Mouse (Mus musculus) layer of hippocampus, postnatal 25 days (tissue): ENCODE measurements around the gene Kcnk4. TPM values are rescaled to one million over a fixed set of nuclear protein-coding genes. Genes with fewer than 3 reads are reported as not detected.

ENCODE experiments used
- DNase-seq, 2 experiments: peaks; one replicate each; pipeline ENCODE4 v3.0.0; 2022; ENCODE audit warnings: mixed read lengths in 2 of 2, low spot score in 1 of 2; ENCODE audit errors: extremely low spot score in 1 of 2
- total RNA-seq, 2 experiments: library from RNA; stranded (reverse); gene quantifications; 2 replicates each; pipeline ENCODE4 v1.2.3; 2021

The Kcnk4 gene
- total RNA-seq = 10 to 100 TPM; 18.4 to 20.2 TPM

DNA sequence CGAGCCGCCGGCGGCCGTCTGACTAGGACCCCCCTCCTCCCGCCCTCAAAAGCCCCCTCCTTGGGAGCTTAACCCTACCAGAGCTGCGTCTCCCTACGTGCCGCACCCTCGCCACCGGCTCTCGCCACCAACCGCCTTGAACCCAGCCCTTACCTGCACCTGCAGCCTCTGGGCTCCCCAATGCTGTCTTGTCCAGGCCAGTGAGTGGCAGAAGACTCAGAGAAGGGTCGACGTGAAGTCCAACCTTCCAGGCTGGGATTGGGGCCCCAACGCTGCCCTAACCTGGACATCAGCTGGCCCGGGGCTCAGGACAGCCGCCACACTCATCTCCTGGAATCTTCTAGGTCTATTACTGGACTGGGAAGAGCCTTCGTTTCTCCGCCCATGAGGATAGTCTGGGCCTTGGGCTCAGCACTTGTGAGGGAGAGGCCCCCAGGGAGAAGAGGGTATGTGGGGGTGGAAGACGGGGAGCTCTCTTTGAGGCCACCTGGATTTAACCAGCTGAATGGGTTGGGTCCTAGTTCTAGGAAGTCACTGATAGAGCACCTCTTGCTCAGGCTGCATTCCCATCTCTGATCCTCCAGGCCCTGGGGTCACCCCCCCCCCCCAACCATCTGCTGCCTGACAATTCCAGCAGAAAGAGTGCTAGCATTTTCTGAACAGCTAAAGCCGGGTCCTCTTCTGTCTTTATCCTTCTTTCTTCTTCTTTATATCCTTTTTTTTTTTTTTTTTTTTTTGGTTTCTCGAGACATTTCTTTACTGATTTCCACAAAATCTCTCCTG is at the start of gene Kcnk4:
Gene Kcnk4, minus strand, starts transcription at position 321 of the 783 bp plus-strand sequence.
- DNase-seq = no peak

DNA sequence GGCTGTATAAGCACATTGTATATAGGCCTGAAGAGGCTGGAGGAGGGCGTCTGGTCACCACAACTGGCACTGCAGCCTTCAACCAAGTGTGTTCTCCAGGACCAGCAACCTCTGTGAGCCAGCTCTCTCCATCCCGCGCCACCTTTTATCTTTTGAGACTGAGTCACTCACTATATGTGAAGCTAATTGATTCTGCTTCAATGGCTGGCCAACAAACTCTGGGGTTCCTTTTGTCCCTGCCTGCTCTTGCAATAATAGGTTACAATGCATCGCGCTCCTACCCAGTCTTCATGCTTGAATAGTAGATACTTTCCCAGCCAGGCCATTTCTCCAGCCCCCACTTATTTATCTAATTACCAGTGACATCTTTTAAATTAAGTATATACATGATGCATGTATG is 49.3 kb upstream of the Kcnk4 start:
- DNase-seq = no peak

DNA sequence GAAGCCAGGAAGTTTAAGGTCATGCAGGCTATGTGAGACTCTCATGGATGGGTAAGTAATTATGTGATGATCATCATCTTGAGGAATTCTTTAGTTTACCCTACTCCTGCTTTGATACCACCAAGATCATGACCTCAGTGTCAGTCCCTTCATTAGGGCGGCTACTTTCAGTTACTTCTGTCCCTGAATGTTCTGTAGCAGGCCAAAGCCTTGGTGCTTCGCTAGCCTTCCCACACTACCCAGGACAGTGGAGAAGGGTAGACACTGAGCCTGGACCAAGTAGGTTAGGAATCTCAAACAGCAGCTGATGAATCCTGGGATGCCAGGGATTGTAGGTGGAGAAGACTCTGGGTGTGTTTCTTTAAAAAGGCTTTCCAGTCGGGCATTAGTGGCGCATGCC is 47.1 kb upstream of the Kcnk4 start:
- DNase-seq = no peak

DNA sequence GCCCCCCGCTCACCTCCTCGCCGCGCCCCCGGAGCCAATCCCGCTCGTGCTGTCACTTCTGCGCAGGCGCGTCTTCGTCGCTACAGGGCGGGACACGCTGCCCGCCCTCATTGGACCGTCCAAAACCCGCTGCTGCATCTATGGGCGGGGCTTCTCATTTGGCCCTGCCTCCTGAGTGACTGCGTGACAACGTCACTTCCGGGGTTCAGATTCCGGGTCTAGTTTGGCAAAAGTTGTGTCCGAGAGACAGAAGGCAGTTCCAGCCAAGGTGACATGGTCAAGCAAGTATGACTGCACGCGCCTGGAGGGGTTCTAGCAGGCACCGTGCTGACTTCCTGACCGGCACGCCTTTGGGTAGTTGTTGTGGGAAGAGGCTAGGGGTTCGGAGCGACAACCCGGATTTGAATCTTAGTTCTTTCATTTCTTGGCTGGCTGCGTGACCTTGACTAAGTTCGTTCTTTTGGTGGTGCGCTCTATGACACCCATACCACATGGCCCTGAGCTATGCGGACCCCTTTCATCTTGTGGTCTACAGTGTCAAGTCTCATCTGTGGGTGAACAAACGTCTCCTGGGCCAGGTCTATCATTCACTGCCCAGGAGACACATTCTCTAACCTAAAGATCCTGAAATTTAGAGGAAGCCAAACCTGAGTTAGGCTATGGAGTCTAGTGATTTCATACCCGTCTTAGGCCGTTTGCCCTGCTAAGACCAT is 46.2 kb upstream of the Kcnk4 start, which contains the start of gene Fkbp2:
Gene Fkbp2, minus strand, starts transcription at position 121 of the 713 bp plus-strand sequence.
- peak; percentile 92 to 99 for DNase-seq

DNA sequence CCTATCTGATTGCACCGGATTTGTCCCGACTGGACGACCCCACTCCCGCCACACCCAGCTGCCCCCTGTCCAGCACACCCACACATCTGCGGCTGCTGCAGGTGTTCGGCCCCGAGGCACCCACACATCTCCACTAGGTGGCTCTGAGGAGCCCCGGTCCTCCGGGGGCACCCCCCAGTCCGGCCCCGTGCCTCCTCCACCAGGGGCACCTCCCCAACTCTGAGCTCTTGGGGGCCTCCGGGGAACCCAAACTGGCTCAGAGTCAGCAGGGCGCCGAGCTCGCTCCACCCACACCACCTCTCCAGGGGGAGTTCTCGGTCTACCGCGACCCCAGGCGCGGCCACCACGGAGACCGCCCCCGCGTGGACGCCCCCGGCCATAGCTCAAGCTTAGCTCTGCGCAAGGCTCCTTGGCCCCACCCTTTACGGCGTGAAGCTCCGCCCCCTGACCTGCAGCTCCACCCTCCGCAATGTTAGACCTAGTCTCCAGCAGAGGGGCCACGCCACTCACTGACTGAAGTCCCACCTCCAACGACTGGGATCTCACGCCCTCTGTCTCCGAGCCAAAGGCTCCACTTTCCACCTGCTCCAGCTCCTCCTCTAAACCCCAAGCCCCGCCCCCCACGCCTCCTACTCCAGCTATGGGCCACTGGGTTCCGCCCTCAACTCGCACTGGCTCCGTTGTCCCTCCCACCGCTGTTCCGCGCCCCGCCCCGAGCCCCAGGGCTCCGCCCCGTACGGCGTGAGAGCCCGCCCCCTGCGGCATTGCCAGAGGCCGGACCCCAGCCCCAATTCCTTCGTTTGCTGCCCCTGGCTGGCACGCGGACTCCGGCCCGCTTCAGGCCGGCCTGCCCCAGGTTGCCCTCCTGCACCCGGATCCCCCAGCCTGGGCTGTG is 45.4 kb upstream of the Kcnk4 start:
- DNase-seq = peak; percentile 97 to 100

DNA sequence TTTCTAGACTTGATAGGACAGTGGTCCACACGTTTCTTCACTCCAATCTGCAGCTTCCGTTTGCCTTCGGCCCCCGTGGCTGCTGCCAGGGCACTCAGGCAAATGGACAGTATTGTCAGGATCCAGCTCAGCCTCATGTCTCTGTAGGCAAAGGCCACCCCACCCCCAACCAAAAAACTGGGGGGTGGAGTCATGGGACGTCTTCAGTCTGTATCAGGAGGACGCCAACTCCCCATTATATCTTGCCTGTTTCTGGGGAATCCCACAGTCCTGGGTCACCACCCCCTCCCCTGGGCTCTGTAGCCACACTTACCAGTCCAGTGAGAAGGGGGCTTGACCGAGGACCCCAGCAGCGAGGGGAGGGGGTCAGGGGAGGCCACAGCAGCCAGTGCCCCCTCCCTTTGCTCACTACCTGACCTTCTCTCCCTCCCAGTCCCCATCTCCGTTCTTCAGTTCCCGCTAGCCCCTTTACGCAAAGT is 44.7 kb upstream of the Kcnk4 start:
- DNase-seq = no peak

DNA sequence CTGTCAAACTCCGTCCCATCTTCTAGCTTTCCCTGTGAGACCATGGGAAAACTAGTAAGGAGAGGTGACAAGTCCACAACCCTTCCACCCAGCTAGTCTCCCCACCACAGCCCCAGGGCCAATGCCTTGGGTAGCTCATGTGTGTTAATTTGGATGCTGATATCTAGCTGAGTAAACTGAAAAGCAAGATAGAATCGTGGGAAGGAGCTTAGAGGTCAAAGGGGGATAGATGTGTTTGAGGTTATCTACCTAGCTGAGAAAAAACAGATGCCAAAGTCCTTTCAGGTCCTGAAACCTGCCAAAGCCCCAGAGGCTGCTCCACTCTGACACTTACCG is 44.3 kb upstream of the Kcnk4 start:
- DNase-seq = no peak

DNA sequence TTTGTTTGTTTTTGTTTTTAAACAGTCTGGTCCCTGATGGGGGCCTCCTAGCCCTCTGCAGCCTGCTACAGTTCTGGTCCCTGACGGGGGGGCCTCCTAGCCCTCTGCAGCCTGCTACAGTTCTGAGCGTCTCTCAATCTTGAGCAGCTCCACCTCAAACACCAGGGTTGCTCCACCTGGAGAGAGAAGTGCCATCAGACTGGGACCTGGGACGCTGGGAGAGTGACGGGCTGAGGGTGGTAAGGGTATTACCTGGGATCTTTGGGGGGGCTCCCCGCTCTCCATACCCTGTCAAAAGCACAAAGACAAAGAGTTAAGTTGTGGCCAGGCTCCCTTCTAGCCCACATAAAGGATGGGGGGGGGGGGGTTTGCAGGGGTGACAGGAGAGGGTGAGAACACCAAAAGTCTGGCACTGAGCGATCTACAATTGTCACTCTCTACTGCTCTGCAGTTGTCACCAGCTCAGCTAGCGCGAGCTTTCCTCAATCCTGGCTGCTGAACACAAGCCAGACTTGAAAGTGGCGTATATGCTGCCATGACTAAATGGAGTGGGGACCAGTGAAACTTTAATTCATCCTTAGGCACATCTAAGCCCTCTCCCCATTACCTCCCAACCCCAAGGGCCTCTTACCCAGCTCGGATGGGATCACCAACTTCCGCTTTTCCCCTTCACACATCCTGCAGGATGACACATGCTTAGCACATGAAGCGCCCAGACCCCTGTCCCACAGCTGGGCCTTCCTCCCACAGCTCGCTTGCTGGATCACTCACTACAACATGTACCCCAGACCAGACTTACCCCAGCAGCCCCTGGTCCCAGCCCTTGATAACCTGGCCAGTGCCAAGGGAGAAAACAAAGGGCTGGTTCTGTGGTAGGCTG is 43.7 kb upstream of the Kcnk4 start:
- no peak for DNase-seq

DNA sequence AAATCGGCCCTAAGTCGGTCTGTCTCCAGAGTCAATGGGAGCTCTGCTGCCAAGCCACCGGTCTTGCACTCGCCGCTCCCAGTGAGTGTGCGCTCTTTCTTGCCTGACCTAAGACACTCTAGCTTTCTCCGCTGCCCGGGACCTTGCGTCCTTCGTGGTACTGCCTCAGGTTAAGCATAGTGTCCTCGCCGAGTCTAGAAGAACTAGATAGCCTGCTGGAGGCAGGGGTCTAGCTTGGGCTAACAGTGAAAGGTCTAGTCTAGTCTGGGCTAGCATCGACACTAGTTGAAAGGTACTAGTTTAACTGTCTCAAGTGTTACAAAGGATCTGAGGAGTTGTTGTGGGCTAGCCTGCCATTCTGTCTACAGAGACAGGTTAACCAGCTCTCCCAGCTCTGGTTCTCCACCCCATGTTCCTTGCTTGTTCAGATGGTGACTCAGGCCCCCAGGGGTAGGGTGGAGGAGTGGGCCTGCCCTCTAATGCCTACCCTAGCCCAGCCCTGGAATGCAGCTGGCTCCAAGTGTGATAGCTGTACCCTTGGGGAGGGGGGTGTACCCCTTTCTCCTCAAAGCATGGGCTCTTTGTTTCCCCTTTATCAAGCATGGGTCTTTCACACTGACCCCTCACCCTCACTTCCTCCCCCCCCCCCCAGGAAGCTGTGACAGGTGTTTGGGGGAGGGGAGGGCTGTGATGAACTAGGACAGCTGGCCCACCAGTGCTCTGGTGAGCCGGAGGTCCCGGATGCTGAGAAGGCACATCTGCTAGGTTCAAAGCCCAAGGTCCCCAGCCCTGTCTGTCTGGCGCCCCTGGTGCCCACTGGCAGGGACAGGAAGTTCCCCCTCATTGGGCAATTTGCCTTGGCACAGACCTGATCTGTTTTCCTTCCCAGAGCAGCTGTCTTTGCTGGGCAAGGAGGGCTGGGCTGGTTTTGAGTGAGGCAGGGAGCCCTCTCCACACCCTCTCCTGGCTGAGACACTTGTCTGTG is 41.5 kb upstream of the Kcnk4 start, which contains the start of gene Plcb3:
Gene Plcb3, minus strand, starts transcription at position 934 of the 985 bp plus-strand sequence.
- DNase-seq = peak in 1 of 2 experiments; percentile 41

DNA sequence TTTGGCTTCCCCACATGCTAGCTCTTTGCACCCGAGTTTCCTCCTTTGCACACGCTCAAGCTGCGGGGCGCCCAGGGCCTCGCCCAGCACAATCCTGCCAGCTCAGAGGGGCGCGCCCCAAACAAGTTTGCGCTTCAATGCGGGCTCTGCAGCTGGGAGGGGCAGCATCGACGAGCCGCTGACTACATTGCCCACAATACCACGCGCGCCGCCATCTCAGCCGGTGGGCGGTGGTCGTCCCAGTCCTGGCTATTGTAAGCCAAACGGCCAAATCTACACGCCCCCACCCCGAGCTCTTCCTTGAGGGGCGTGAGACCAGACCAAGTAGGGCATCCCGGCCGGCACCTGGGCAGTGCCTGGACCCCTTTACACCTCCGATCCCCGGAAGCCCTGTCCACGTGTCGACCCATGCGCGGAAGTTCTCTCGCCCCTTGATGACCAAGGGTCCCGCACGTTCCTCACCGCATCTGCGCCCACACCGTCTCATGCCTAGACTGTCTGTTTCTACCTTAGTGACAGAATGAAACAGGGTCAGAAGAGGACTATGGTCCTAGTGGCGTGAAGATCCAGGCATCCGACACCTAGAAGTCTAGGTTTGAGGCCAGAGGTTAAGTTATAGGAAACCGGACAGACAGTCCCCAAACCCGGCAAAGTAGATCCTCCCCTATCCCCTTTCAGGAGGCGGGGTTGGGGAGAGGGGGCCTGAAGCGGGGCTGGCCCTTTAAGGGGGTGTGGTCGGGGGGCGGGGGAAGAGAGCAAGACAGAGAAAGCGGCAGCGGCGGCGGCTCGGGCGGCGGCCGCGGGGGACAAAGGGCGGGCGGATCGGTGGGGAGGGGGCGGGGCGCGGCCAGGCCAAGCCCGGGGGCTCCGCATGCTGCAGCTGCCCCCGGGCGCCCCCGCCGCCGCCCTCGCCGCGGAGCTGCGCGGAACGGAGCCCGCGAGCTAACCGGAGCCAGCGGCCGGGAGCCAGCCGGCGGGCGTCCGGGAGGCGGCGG is 40.2 kb upstream of the Kcnk4 start, which contains the start of gene Ppp1r14b:
Gene Ppp1r14b, plus strand, starts transcription at position 758 of the 995 bp plus-strand sequence.
- peak; percentile 56 to 72 for DNase-seq

DNA sequence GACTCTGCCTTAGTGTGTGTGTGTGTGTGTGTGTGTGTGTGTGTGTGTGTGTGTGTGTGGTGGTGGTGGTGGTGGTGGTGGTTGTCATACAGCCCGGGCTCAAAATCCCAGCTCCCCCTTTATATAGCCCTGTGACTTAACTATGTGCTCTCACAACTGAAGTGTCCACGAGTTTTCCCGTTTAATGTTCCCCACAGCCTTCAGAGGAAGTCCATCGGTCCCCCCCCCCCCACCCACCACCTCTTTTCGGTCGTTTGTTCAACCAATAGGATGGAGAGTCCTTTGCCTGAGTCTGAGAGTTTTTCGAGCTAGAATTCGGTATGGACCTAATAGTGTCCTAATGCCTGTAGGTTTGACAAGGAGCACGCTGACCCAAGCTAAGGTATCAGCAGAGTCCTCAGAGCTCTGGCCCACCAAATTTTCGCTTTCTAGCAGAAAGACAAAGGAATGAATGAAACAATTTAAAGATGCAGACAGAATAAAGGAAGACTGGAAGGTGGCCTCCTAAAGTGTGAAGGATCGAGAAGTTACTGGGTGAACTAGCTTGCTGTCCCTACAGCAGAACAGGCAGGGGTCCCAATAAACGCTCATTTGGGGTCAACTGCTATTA is 39.4 kb upstream of the Kcnk4 start:
- DNase-seq = no peak

DNA sequence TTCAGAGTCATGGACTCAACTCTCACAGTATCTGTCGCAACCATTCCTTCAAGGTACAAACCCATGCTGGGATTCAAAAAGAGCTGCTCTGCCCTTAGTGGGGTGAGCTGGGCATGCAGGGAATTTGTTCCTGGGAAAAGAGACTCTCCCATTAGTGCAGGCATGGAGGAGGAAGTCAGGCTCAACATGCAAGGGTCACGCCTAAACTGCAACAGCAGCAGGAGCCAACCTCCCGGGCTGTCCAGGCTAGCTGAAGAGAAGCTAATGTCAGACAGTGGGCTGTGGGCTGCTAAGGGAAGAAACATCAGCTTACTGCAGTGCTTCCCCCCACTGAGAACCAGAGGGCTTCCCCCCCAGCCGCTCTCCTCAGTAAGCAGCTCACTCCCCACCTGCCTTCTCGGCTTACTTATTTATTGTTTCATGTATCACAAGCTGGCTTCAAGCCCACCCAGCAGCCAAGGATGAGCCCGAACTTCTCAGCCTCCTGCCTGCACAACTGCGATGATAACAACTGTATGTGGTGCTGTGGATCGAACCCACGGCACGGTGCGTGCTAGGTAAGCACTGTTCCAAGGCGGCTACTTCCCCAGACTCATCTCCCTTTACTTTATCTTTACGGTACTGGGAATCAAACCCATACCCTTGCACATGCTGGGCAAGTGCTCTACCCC is 38.1 kb upstream of the Kcnk4 start:
- DNase-seq = no peak

DNA sequence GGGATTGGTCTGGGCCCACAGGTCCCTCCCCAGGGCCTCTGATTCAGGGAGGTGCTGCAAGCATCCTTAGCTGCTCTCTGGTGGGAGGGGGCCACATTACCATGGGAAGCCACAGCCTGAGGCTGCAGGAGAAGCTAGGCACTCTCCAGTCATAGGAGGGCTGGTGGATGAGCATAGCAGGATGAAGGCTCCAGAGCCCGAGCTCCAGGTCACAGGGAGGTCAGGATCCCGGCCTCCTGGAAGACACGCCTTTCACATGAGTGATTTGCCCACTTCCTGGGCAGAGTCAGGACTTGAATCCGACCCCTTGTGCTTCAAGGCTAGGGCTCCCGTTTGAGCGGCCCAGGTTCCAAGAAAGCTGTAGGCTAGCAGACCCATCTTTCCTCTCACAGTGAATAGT is 37.3 kb upstream of the Kcnk4 start:
- DNase-seq = no peak

DNA sequence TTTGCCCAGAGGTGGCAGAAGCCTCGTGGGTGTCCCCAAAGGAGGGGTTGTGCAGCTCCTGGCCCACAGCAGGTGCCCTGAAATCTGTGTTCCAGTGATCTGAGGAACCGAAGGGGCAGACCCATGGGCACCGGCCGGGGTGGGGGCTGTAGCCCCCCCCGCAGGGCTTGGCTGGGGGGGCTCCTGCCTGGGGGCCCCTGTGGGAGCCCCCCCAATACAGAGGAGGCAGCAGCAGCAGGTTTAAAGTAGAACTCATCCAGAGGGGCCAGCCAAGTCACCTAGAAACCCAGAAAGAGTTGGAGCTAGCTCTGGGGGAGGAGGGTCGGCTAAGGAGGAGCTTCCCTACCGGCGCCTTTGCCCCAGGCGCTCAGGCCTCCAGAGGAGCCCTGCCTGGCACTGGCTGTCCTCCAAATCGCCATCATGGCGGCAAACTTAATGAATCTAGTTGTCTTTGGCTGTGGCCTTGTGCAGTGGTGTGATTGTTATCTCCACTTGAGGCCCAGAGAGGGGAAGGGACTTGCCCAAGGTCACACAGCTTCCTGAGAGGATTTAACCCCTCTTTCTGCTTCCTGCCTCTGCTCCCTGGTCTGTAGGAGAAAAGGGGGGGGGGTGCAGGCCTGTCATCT is 36.3 kb upstream of the Kcnk4 start:
- no peak for DNase-seq

DNA sequence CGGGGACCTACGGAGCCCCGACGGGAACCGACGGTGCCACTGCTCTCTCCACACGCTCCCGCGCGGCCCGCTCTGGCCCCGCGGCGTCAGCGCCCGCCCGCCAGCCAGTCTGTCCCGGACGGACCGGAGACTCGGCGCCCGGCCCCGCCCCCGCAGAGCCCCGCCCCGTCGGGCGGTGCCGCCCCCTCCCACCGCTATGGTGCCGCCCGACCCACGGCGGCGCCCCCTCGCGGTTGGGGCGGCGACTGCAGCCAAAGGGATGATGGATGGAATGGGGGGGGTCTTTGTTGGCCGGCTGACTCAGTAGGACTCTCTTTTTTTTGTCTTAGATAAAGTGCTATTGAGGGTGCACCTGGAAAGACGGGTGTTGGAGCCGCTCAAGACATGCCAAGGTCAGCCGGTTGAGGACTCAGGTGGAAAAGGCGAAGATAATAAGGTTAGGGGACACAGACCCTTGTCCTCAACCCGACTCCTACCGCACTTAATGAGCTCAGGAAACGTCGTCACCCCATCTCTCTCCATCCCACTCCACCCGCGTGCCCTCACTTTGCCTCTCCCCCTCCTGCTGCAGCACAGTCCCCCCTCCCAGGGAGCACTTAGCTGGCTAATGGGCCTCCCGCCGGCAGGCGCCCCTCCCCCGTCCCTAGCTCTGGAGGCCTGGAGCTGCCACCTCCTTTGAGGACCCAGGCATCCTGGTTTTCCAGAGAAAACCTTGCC is 35.5 kb upstream of the Kcnk4 start:
- peak in 1 of 2 experiments; percentile 56 for DNase-seq
